Mouse (Mus musculus): ENCODE measurements around the gene Gas2l3.
A peak's percentile ranks its signal among the peaks of the same experiment; 100 is the strongest.

DNA sequence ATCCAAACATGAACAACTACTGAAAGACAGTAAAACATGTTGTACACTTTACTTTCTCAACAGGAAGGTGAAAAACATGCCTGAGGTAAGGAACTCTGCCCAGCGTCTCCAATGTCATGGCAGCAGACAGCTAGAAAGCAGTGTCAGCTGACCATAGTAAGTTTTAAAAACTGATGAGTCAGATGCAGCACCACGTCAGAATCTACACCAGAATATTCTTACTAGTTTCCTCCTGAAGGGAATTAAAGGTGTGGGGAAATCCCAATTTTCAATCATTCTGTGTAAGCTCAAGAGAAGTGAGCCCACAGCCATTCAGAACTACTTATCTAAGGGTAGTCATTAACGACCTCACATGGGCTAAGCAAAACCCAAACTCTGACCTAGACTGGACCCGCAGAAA is 1.1 kb downstream of the Gas2l3 start:
- TF ChIP-seq HCFC1 (IDR thresholded peaks at IDR 0.05; ENCODE audit: borderline replicate concordance, insufficient read depth, low read length) (no peak), MAFK (IDR thresholded peaks at IDR 0.05; ENCODE audit: insufficient read depth, low read depth, low read length) (peak; percentile 47; the same call in 1 of the 2 replicates)

Measured in ES-E14 (cell line).